Mouse (Mus musculus): ENCODE data around the gene Eif4g3.

Eif4g3 gene

DNA sequence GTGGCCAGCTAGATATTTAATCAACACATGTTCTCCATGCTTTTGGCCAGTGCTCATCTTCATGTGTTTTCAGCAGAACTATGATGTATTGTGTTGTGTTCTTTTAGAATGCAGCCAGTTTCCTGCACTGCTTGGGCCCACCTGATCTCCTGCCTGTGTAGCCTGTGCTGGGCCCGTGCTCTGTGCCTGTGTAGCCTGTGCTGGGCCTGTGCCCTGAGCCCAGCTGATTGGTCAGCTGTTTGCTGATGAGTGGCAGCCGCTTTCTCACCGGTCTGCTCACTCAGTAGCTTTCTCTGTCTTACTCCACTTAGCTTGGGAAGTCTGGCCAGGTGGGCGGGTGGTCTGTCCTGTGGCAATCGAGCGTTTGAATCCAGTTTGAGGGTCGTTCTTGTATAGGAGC lies 107.6 kb downstream of the Eif4g3 start:
- DNase-seq (ENCODE audit: low read depth, low spot score) = no peak

GRCm38 (mm10) chr4:138101795-138102194 lies 109.0 kb downstream of the Eif4g3 start:
- DNase-seq (ENCODE audit: low read depth, low spot score) = no peak

DNA sequence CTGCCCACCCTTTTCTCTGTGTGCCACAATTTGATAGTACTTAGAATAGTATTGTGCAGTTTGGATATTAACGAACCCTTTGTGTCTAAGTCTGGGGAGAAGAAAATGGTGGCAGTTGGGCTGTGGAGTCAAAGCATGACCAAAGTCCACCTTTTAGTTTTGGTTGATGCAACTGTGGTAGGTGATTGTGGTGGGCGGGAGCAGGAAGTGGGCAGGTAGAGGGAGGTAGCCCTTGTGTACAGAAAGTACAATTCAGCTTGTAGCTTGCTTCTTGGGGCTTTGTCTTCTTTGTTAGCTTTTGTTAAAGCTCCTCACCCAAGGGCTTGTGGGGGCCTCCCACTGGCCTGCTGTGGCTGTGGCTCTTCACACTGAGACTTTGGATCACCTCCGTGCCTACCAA lies 109.6 kb downstream of the Eif4g3 start:
- DNase-seq (ENCODE audit: low read depth, low spot score) = no peak

DNA sequence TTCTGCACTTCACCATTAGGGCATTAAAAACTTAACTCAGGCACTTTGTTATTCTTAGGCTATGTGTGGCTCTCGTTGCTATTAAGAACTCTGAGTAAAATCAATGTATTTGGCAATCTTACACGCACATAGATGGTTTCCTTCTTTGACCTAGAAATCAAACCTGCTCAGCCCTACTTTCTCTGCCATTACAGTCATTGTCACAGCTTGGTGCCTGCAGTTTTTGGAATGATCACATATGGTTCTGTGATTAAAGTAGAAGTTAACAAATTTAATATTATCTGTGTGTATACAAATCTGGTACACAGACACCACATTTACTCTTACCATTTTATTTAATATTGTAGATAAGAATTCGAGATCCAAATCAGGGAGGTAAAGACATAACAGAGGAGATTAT lies 112.1 kb downstream of the Eif4g3 start:
- no peak for DNase-seq (ENCODE audit: low read depth, low spot score)

DNA sequence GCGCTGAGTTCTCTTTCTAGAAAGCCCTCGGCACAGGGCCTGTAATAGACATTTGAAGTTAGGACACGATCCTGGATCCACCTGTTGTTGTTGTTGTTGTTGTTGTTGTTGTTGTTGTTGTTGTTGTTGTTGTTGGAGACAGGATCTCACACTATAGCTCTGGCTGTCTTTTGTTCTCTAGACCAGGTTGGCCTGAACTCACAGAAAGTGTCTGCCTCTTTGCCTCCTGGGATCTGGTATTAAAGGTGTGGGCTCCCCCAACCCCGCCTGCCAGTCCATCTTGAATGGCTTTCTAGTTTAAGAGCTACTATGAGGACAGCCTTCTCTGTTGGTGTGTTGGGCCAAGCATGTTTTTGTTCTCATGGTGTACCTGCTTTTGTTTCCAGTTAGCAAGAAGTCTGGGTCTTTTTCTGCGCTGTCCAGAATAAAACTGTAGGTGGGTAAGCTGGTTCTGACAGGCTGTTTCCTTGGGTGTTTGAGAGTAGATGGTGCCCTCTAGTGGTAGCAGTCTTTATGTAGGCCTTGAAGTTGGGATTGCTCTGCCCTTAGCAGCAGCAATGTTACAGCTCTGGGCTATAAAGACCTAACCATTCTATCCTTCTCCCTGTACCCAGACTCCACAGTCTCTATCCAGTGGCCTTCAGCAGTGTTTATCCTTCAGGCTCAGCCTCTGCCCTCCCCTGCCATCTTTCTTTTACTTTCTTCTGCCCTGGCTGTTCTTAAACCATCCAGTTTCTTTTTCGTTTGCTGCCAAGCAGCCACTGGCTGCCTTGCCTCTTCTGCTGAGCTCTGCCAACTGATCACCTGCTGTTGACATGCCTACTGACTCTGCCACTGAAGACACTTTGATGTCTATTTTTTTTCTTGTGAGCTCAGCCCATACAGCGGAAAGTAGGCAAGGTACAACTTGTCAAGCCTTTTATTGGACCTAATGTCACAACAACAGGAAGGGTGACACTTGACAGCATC lies 114.9 kb downstream of the Eif4g3 start:
- peak; percentile 75 for DNase-seq (ENCODE audit: low read depth, low spot score)

DNA sequence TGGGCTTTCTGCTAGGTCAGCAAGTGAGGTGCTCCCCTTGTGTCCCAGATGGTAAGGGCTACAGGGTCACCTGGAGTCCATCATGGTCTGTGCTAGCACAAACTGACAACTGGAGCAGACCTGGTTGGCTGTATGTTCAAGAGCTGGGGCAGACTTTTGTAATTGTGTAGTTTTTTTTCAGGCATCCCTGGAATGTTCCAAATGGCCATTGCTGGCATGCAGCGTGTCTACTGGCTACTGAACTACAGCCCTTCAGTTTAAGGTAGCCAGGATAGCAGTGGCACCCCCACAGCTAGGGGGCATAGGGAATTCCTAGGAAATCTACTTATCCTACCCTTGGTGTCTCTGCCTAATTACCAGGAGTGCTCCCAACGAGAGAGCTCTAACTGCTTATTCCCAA lies 115.7 kb downstream of the Eif4g3 start:
- no peak for DNase-seq (ENCODE audit: low read depth, low spot score)

DNA sequence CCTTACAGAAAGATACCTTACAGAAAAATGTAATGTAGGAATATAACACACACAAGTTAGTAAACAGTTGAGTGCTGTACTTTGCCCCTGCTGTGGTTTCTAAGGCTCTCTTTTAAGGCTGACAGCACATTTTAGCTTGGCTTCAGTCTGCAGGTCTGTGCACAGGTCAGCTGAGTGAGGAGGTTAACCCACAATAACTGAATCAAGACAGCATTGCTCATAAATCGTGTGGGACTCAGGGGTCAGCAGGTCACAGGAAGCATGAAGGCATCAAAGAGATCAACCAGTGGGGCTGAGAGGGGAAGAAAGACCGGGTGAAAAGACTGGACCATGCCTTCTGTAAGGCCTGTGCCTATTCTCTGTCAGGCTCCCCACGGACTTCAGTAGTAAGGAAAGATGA lies 116.5 kb downstream of the Eif4g3 start:
- DNase-seq (ENCODE audit: low read depth, low spot score) = no peak

DNA sequence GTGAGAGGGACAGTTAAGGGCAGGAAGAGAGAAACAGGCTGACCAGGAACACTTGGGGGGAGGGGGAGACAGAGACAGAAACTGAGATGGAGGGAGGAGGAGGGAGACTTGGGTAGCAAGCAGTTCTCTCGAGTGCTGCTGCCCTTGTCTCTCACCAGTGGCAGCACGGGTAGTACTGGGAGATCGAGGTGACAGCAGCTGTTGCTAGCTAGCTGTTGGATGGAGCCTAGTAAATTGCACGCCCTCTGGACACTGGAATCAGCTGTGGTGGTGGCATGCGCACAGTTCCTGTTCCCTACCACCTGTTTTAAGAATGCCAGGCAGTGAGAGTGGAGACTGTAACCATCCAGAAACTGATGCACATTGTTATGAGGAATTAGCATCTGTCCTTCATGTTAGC lies 119.0 kb downstream of the Eif4g3 start:
- no peak for DNase-seq (ENCODE audit: low read depth, low spot score)

DNA sequence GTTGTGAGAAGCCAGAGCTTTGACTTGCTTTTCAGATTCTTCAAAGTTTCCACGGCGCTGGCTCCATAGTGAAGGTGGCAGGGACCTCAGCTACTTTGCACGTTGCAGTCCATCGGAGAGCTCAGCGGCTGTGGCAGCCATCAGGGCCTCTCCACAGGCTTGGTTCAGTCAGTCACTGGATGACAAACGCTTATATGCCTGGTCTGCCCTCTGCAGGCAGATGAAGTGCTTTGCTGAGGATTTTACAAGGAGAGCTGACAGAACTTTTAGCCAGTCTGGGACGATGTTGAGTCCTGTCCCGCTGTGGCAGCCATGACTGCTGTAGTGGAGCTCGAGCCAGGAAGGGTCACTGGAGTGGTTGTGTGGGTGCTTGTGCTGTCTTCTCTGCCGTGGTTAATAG lies 126.9 kb downstream of the Eif4g3 start:
- DNase-seq (ENCODE audit: low read depth, low spot score) = no peak

DNA sequence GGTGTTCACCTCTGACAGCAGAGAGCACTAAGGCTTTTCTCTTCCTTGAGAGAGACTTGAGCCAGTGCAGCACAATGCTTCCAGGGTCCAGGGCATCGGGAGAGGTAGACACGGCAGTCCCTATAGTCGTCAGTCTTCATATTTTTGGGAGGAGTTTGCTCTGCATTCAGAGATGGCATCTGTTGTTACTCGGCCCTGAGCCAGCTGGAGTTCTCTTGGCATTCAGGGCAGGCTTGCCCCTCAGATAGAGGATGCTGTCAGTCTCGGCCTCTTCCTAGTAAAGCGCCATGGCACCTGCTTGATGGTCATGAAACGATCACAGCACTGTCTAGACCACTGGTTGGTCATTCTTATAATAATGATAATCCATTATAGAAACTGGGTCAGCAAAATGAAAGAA lies 131.2 kb downstream of the Eif4g3 start:
- DNase-seq (ENCODE audit: low read depth, low spot score) = no peak

GRCm38 (mm10) chr4:138127371-138127770 lies 134.5 kb downstream of the Eif4g3 start:
- DNase-seq (ENCODE audit: low read depth, low spot score) = no peak

GRCm38 (mm10) chr4:138127781-138128180 lies 135.0 kb downstream of the Eif4g3 start:
- no peak for DNase-seq (ENCODE audit: low read depth, low spot score)

DNA sequence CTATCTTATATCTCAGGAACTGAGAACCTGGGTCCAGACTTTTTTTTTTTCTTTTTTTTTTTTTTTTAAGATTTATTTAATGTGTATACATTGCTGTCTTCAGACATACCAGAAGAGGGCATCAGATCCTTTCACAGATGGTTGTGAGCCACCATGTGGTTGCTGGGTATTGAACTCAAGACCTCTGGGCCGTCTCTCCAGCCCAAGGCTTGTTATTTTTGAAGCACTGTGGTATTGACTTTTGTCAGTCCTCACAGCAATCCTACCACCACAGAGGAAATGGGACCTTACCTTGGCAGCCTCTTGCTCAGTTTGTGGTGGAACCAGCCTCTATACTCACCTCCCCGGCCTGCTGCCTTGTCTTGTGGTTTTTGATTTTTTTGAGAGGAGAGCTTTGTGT lies 137.3 kb downstream of the Eif4g3 start:
- DNase-seq (ENCODE audit: low read depth, low spot score) = peak; percentile 48

DNA sequence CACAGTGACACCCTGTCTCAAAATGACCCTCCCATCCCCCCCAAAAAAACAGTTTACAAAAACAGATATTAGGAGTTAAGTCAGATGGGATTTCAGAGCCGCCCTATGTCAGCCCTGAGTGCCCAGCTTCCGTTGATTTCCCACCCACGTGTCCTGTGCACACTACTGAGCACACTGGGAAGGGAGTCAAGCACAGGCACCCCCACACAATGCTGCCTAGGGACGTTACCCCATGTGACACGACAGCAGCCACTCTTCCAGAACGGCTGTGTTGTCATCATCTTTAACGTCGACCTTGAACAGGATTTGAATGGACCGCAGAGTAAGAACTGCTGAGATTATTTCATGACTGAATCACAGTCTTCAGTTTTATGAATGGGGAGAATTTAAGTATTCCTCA lies 138.4 kb downstream of the Eif4g3 start:
- no peak for DNase-seq (ENCODE audit: low read depth, low spot score)

DNA sequence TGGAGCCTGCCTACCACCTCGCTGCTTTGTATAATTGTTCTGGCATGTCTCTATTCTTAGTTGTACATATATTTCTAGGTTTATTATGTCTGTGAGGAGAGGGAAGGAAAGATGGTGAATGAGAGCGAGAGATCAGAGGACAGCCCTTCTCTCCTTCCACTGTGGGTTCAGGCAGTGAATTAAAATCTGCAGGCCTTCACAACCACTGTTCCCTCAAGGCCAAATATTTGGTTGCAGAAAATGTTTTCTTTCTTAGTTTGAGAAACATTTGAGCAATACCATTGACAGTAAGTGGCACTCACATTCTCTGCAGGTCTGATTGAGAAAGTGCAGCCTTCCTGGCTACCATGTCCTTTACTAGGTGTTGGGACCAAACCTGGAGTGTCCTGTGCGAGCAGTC lies 138.9 kb downstream of the Eif4g3 start:
- DNase-seq (ENCODE audit: low read depth, low spot score) = no peak

DNA sequence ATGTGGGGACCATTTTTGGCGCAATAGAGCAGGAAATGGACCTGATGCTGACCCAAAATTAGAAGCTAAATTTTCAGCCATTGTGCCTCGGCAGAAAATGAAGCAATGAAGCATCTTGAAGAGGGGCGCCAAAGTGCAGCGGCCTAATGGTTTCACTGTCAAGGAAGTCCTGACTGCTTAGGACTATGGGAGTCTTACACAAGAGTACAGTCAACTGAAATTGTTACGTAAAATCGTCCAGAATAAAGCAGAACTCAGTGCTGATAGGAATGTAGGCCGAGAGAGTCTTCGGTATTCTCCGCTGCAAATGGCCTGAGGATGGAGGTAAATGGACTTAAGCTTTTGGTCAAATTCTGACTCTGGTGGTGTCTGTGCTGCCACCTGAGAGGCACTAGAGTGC lies 140.5 kb downstream of the Eif4g3 start:
- no peak for DNase-seq (ENCODE audit: low read depth, low spot score)

DNA sequence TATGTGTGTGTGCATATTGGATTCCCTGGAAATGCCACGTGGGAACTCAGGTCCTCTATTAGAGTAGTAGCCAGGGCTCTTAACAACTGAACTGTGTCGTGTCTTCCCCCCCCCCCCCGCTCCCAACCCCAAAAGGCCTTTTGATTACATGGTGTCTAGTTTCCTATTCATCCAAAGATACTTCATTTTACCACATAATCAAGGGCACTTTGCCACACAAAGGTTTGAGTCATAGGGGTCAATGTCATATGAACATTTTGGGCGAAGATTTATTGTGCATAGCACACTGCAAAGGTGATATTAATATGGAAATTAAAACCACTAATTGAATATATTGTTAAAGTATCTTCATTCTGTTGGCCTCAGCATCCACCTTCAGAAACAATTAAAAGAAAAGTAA lies 144.5 kb downstream of the Eif4g3 start:
- no peak for DNase-seq (ENCODE audit: low read depth, low spot score)

DNA sequence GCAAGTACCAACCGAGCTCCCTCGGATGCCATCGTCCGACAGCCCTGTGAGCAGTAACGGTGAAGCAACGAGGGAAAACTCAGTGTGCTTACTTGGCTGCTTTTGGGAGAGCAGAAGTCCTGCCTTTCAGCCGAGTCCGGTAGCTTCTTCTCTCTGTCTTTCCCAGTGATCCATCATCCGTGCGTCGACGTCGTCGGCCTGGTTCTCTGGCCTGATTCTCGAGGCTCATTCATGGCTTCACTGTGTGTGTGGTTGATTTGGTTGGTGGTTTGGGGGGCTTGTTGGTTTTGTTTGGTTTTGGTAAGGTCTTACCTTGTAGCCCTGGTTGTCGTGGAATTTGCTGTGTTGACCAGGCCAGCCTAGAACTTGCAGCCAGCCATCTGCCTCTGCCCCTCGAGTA lies 145.0 kb downstream of the Eif4g3 start:
- no peak for DNase-seq (ENCODE audit: low read depth, low spot score)

- no peak for DNase-seq (ENCODE audit: low read depth, low spot score)
Observed at GRCm38 (mm10) chr4:138138219-138138618, 145.4 kb downstream of the Eif4g3 start.

DNA sequence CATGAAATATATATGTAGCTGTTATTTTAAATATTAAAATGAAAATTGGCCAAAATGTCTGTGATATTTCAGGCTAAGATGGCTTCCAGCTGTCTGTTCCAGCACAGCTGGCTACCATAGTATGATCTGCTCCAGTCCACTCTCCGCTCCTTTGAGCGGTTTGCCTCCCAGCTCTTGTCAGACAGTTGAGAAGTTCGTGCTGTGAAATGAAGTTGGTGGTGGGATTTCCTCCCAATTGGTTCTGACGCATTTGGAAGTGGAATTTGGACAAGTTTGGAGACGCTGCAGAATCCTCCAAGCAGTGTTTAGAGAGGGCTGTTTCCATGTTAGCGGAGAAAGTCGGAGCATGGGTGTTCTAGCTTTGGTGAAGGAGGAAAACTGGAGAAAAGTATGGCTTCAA lies 148.5 kb downstream of the Eif4g3 start:
- DNase-seq (ENCODE audit: low read depth, low spot score) = no peak

- DNase-seq (ENCODE audit: low read depth, low spot score) = peak; percentile 47
Observed at GRCm38 (mm10) chr4:138147176-138147575, 154.4 kb downstream of the Eif4g3 start.

- no peak for DNase-seq (ENCODE audit: low read depth, low spot score)
Observed at GRCm38 (mm10) chr4:138149977-138150376, 157.2 kb downstream of the Eif4g3 start.

- no peak for DNase-seq (ENCODE audit: low read depth, low spot score)
Observed at GRCm38 (mm10) chr4:138151226-138151625, 158.4 kb downstream of the Eif4g3 start.

GRCm38 (mm10) chr4:138153980-138154379 lies 161.2 kb downstream of the Eif4g3 start:
- peak; percentile 54 for DNase-seq (ENCODE audit: low read depth, low spot score)
